Mouse (Mus musculus) kidney, postnatal 0 days (tissue): Measurements from ENCODE around the gene Iqgap2. TPM values are rescaled to one million over a fixed set of nuclear protein-coding genes. Genes with fewer than 3 reads are reported as not detected.

Experiments
- ATAC-seq: fragments of 200-750 bp; cut with Nextera tagmentation; replicated peaks from 2 replicates; pipeline ENCODE4 v1.8.0; 2017; ENCODE audit warnings: low read depth, moderate number of reproducible peaks, moderate TSS enrichment, moderate library complexity; ENCODE audit not compliant: low FRiP score
- DNase-seq: peaks from one replicate; pipeline ENCODE4 v3.0.0-alpha.2; 2016; ENCODE audit warnings: low spot score
- H3K27ac ChIP-seq: fragments of 300-500 bp; sonication (generic); 2 replicates; pipeline ENCODE4 v1.5.1; 2014; ENCODE audit warnings: mild to moderate bottlenecking
- H3K27me3 ChIP-seq: fragments of 300-500 bp; sonication (generic); 2 replicates; pipeline ENCODE4 v1.6.1; 2014; ENCODE audit warnings: low read length, mixed read lengths; ENCODE audit not compliant: insufficient read depth
- H3K36me3 ChIP-seq: fragments of 300-500 bp; sonication (generic); 2 replicates; pipeline ENCODE4 v1.6.1; 2014; ENCODE audit warnings: low read length, mixed read lengths; ENCODE audit not compliant: insufficient read depth
- H3K4me1 ChIP-seq: fragments of 300-500 bp; sonication (generic); replicated peaks from 2 replicates; pipeline ENCODE4 v1.6.1; 2014; ENCODE audit warnings: antibody characterized with exemption, low read length, mixed read lengths; ENCODE audit not compliant: insufficient read depth
- H3K4me2 ChIP-seq: fragments of 300-500 bp; sonication (generic); 2 replicates; pipeline ENCODE4 v1.6.1; 2014; ENCODE audit warnings: mild to moderate bottlenecking, low read length, moderate library complexity, mixed read lengths
- H3K4me3 ChIP-seq: fragments of 300-500 bp; sonication (generic); replicated peaks from 2 replicates; pipeline ENCODE4 v1.5.1; 2014; ENCODE audit warnings: low read depth, low read length
- H3K9ac ChIP-seq: fragments of 300-500 bp; sonication (generic); 2 replicates; pipeline ENCODE4 v1.6.1; 2014; ENCODE audit warnings: low read depth, low read length
- H3K9me3 ChIP-seq: fragments of 300-500 bp; sonication (generic); replicated peaks from 2 replicates; pipeline ENCODE4 v1.6.1; 2016; ENCODE audit warnings: low read length, inconsistent platforms, mixed read lengths
- CTCF ChIP-seq: IDR thresholded peaks from 2 replicates; pipeline ENCODE4 v1.5.1; 2016; ENCODE audit warnings: antibody characterized with exemption, low read depth, mild to moderate bottlenecking, moderate library complexity
- WGBS: fragments of 180-500 bp; shearing (Covaris S2); extraction: QIAGEN DNeasy Blood & Tissue Kit; methylation state at CpG from one replicate; pipeline ENCODE4 v1.1.7; 2014; 5-methylcytosine and 5-hydroxymethylcytosine counted together
- polyA plus RNA-seq: library from polyadenylated mRNA; unstranded; fragments of >200 nt; fragmentation: Nextera tagmentation; extraction: Ambion mirVana; gene quantifications from 2 replicates; pipeline ENCODE4 v1.2.1, GENCODE M21; 2015

Iqgap2 gene
- polyA plus RNA-seq, 1 experiment from 2014 or later: 9.8 TPM

- H3K27me3 ChIP-seq: no peaks in the 10 kb centered on the region
- no peak for DNase-seq
- 74% methylated on average over 5 of the region's 5 CpGs for WGBS
- H3K9me3 ChIP-seq: no peaks in the 10 kb centered on the region
- no peak for ATAC-seq
- H3K27ac ChIP-seq: no peak overlapping the region
- H3K9ac ChIP-seq: no peak overlapping the region
- H3K4me1 ChIP-seq: no peaks in the 10 kb centered on the region
- no peaks in the 10 kb centered on the region for H3K36me3 ChIP-seq
- no peak overlapping the region for H3K4me2 ChIP-seq
- H3K4me3 ChIP-seq: no peak overlapping the region
- TF ChIP-seq CTCF: no peak
Observed at GRCm38 (mm10) chr13:95595921-95596320, 295.8 kb downstream of the Iqgap2 start.

DNA sequence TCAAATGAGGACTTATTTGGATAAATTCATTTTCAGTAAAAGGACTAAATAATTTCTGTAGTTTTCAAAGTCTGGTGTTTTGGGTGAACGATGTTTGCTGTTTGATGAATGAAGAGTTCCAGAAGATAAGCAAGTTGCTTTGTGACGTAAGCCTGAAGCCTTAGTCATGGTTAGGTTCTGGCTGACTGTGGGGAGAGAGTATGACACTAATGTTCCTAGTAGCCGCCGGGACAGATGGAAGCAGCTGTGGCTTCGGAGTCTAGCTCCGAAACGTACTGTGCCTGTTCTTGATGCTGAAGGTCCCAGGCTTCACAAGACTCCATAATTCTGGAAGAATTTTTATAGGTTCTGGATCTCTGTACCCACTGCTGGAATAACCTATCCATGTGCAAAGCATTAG is 296.3 kb downstream of the Iqgap2 start:
- no peaks in the 10 kb centered on the region for H3K36me3 ChIP-seq
- no peak overlapping the region for H3K4me2 ChIP-seq
- TF ChIP-seq CTCF: no peak
- 89% methylated on average over 7 of the region's 7 CpGs for WGBS
- ATAC-seq (no peak), DNase-seq (no peak)
- H3K9ac ChIP-seq: no peak overlapping the region
- H3K4me3 ChIP-seq: no peak overlapping the region
- H3K27ac ChIP-seq: no peak overlapping the region
- H3K27me3 ChIP-seq: no peaks in the 10 kb centered on the region
- H3K4me1 ChIP-seq: no peaks in the 10 kb centered on the region
- H3K9me3 ChIP-seq: no peaks in the 10 kb centered on the region

GRCm38 (mm10) chr13:95592860-95593259 is 298.9 kb downstream of the Iqgap2 start:
- no peaks in the 10 kb centered on the region for H3K4me1 ChIP-seq
- no peaks in the 10 kb centered on the region for H3K27me3 ChIP-seq
- DNase-seq (no peak), ATAC-seq (no peak)
- H3K4me2 ChIP-seq: no peak overlapping the region
- H3K9ac ChIP-seq: no peak overlapping the region
- H3K36me3 ChIP-seq: no peaks in the 10 kb centered on the region
- no peak overlapping the region for H3K4me3 ChIP-seq
- WGBS: 71% methylated on average over 10 of the region's 10 CpGs
- no peaks in the 10 kb centered on the region for H3K9me3 ChIP-seq
- no peak overlapping the region for H3K27ac ChIP-seq
- no peak for TF ChIP-seq CTCF

GRCm38 (mm10) chr13:95591606-95592005 is 300.1 kb downstream of the Iqgap2 start:
- no peaks in the 10 kb centered on the region for H3K9me3 ChIP-seq
- TF ChIP-seq CTCF: no peak
- no peaks in the 10 kb centered on the region for H3K27me3 ChIP-seq
- no peak for ATAC-seq
- no peak overlapping the region for H3K4me3 ChIP-seq
- WGBS: 89% methylated on average over 3 of the region's 3 CpGs
- no peak overlapping the region for H3K9ac ChIP-seq
- no peak overlapping the region for H3K4me2 ChIP-seq
- H3K4me1 ChIP-seq: no peaks in the 10 kb centered on the region
- no peaks in the 10 kb centered on the region for H3K36me3 ChIP-seq
- no peak for DNase-seq
- no peak overlapping the region for H3K27ac ChIP-seq

DNA sequence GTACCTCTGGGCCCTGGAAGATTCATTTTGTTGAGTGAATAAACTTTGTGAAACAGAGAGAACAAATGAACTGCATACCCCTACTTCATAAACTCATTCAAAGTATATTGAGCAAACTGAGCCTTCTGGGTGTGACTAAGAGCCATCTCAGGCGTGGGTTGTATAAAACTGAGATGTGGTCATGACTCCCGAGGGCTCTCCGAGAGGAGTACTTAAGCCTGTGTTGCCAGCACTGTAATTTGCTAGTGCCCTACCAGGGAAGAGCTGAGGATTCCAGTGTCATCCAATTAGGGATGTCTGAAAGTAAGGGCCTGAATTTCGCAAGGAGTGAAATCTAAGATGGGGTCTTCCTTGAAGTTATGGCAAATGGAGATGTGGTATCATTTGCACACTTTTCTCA is 304.1 kb downstream of the Iqgap2 start:
- no peak overlapping the region for H3K9ac ChIP-seq
- DNase-seq (no peak), ATAC-seq (no peak)
- no peak for TF ChIP-seq CTCF
- WGBS: 90% methylated on average over 4 of the region's 4 CpGs
- no peaks in the 10 kb centered on the region for H3K36me3 ChIP-seq
- no peaks in the 10 kb centered on the region for H3K9me3 ChIP-seq
- H3K4me1 ChIP-seq: no peaks in the 10 kb centered on the region
- H3K4me3 ChIP-seq: no peak overlapping the region
- H3K27me3 ChIP-seq: no peaks in the 10 kb centered on the region
- no peak overlapping the region for H3K27ac ChIP-seq
- H3K4me2 ChIP-seq: no peak overlapping the region

DNA sequence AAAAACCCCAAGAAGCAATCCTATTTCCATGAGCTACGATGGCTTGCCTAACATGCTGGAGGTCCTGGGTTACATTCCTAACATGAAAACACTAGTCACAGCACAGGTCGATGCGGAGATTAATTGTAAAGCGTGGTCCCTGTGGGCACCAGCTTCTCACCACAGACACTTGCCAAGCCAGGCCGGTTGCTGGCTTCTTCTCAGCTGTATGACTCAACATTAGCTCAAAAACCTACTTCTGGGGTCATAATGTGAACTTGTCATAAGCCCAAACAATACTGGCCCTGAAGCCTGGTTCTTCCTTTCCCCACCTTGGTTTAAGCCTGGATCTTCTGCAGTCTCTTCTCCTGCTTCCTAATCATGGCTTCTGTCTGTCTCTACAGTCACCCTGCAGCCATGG is 306.8 kb downstream of the Iqgap2 start:
- Histone ChIP-seq H3K36me3 (no peaks in the 10 kb centered on the region), H3K9ac (no peak overlapping the region), H3K9me3 (no peaks in the 10 kb centered on the region), H3K4me2 (no peak overlapping the region), H3K27ac (no peak overlapping the region), H3K4me3 (no peak overlapping the region), H3K4me1 (no peaks in the 10 kb centered on the region), H3K27me3 (no peaks in the 10 kb centered on the region)
- WGBS: 83% methylated on average over 5 of the region's 5 CpGs
- TF ChIP-seq CTCF: no peak
- no peak for DNase-seq
- ATAC-seq: no peak

DNA sequence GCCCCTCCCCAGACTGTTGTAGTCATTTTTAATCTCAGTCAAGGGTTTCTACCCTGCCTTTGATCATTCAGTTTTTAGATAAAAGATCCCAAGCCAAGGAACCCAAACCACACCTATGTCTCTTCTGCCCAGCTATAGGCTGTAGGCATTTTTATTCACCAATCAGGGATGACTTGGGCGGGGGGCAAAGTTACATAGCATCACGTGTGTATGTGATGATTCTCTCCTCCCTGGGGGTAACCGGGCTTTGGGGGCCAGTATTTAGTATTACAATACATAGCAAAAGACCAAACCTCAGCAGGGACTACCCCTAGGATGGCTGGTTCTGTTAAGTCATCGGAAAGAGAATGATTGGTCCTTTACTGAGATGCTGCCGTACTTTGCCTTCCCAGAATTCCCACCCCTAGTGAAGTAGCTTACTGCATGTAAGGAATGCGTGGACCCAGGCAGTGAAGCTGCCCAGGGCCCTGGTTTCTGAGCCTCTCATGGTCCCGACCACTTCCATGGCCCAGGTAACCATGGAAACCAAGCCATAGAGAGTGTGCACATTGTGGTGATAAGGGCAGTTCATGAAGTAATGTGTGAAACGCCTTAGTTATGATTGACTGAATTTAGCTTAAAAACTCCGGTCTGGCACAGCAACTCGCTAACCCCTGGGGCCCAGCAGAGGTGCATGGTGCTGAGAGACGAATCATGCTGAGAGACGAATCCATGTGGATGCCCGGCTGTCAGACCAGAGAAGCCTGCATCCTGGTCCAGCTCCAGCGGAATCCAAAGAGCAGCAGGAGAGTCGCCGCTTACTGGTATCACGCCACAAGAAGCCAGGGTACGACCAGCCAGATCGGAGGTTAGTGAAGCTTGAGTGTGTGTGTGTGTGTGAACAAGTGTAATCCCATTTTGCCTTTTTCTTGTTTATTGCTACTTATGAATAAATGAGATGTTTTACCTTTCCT is 308.2 kb downstream of the Iqgap2 start:
- Histone ChIP-seq H3K4me1 (no peaks in the 10 kb centered on the region), H3K4me3 (no peak overlapping the region), H3K4me2 (no peak overlapping the region), H3K27me3 (no peaks in the 10 kb centered on the region), H3K9ac (no peak overlapping the region), H3K27ac (no peak overlapping the region), H3K9me3 (no peaks in the 10 kb centered on the region), H3K36me3 (no peaks in the 10 kb centered on the region)
- 76% methylated on average over 19 of the region's 19 CpGs for WGBS
- peak; percentile 57; the same call in 1 of the 2 replicates for ATAC-seq
- no peak for DNase-seq
- no peak for TF ChIP-seq CTCF
